Mouse (Mus musculus) embryonic fibroblast, embryonic 13.5 days (primary cell): ENCODE results near the gene Gm9745.
"Not testable (repeated sequence)": the region's sequence is repeated elsewhere in the genome, so short reads cannot be mapped to it uniquely, and the experiment has no call there.

ENCODE experiments used
- CTCF ChIP-seq: IDR thresholded peaks from 2 replicates; pipeline ENCODE4 v1.5.1; 2011; ENCODE audit warnings: mild to moderate bottlenecking, control low read depth, low read length, moderate library complexity, borderline replicate concordance; ENCODE audit not compliant: insufficient read depth
- POLR2A ChIP-seq: IDR thresholded peaks from 2 replicates; pipeline ENCODE4 v1.6.1; 2011; ENCODE audit warnings: low read depth, mild to moderate bottlenecking, control low read depth, low read length, moderate library complexity

DNA sequence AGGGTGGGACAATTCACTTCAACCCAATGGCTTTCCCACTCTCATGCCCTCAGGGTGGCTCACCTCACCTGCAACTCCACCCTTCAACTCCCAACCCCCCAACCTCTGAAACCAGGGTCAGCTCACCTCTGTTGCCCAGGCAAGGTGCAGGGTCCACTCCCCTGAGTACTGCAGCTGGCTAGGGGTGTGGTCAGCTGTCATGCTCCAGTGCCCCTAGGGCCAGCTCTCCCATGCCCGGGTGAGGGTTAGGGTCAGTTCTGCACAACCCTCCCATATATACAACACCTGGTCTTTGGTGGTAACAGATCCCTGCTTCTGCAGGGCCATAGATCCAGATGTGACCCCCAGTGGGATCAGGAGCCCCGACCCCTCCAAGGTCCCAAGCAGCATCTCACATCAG, 7.1 kb upstream of the Gm9745 start:
- not testable (repeated sequence) for TF ChIP-seq POLR2A, CTCF
